Mouse (Mus musculus): ENCODE results near the gene Pafah1b3. TPM values are rescaled to one million over a fixed set of nuclear protein-coding genes. Genes with fewer than 3 reads are reported as not detected.

The Pafah1b3 gene
- total RNA-seq, 4 experiments from 2014 or later, result 29.5 to 38.7 (median 32.2) TPM

DNA sequence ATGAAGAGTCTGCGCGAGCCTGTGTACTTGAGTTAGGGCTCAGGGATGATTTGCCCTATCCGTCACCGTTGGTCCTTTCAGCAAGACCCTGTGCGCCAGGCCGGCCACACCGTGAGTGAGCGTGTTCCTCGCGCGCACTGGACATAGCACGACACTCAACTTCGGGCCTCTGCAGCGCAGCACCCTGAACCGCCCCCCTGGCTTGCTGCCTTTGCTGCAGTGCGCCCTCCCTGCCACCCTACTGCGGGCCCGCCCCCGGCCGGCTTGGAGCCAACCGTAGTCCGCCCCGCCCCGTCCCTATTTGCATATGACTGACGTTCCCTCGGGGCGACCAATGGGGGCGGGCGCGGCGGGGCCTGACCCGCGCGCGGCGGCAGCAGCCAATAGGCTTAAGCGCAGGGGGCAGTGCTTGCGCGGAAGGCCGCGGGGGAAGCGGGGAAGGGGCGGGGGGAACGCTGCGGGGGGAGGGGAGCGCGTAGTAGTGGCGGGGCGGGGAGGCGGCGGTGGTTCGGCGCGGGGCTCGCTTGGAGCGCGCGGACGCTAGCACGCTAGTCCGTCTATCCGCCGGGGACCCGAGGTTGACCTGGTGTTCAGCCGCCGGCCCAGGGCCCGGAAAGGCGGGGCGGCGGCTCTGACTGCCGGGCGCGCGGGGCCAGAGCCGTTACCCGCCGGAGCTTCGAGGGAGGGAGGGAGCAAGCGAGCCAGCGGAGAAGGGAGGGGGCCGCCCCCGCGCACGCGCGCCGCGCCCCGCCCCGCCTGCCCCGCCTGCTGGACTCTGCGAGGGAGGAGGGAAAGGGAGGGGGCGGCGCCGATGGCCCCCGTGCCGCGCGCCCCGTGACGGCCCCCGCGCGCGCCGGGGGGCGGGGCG, 15.8 kb downstream of the Pafah1b3 start:
- DNase-seq (ENCODE audit: low spot score in 2 of 2), result peak; percentile 86 to 97

DNA sequence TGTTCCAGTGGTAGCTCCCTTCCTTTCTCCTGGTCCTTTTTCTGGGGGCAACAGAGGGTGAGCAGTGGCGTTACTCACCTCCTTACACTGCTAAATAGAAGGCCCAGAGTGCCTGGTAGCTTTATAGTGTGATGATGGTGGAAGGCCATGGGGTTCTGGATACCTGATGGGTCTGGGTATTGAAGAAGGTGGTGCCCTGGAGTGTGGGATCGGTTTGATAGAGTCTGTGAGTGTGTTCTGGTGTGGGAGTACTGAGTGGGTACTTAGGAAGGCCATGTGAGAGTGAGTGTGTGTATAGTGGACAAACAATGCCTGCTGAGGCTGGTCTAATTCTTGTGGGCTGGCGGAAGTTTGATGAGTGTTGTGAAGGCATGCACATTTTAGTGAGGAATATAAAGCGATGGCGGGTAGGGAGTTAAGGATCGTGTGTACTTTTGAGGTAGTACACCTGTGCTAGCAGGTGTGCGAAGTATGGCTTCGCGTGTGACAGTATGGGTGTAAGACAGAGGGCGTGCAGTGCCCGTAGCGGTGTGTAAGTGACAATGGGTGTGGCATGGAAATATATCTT, 16.5 kb downstream of the Pafah1b3 start:
- DNase-seq (ENCODE audit: low spot score in 2 of 2), result no peak

DNA sequence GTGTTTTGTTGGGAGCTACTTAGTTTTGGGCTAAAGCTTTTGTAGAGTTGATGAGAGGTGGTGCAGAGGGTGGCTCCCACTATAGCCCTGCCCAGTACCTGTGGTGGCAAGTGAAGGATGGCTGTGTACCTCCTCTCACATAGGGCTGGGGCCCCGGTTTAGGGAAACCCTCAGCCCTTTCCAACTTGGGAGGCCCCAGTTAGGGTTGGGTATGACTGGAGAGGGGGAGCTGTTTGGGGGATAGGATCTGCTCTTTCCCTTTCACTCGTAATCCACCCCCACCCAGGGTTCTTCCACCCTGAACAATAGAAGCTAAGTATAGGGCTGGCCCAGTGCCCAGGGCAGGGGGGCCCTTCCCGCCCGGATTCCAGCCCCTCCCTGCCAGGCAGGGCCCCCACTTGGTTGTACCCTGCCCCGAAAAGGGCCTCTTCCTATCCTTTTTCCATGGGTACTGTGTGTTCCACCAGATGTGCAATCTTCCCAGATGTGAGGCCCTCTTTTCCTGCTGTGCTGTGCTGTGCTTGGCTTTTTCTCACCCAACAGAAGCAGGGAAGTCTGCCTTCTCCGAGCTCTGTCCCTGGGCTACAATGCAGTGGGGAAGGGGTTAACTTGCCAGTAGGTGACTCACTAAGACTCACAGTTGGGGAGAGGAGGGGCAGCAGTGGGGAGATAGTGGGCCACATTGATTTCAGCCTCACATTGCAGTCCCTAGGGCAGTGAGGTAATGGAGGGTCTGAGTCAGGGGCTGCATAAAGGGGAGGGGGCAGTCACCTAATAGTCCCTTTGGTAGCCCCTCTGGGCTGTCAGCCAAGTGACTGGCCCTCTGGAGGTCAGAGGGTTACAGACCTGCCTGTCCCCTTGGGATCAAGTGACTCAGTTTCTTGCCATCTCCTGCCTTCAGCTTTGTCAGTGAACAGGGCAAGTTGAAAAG, 17.7 kb downstream of the Pafah1b3 start:
- DNase-seq (ENCODE audit: low spot score in 2 of 2), result peak in 1 of 2 experiments; percentile 66

DNA sequence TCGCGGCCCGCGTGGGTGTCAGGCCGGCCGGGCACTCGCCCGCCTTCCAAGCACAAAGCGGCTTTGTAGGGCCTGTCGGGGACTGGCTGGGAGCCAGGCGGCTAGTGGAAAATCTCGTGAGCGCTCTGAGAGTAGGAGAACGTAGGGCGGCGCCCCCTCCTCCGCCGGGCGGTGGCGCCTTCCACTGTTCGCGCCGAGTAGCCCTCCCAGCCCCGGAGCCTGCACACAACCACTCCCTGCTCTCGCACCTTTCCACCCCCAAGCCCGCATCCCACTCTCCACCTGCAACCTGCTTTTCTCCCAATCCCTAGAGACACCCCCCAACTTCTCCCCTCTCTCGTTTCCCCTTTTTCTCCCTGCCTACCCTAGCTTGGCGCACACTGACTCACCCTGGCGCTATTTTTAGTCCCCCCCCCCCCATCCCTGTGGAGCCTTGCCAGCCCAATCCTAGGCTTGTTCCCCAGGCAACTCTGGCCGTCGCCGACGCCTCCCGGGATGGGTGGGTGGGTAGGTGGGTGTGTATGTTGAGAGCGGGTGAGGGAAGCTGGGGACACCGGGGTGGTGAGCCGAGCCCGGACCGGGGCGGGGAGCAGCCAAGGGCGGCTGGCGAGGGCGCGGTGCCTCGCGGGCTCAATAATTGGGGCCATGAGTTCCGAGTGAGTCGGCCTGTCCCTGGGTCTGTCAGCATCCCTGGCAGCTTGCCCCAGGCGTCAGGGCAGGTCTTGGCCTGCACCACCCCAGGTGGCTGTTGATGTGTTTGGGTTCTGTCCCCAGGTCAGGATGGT, 18.5 kb downstream of the Pafah1b3 start:
- peak; percentile 88 to 93 for DNase-seq (ENCODE audit: low spot score in 2 of 2)

DNA sequence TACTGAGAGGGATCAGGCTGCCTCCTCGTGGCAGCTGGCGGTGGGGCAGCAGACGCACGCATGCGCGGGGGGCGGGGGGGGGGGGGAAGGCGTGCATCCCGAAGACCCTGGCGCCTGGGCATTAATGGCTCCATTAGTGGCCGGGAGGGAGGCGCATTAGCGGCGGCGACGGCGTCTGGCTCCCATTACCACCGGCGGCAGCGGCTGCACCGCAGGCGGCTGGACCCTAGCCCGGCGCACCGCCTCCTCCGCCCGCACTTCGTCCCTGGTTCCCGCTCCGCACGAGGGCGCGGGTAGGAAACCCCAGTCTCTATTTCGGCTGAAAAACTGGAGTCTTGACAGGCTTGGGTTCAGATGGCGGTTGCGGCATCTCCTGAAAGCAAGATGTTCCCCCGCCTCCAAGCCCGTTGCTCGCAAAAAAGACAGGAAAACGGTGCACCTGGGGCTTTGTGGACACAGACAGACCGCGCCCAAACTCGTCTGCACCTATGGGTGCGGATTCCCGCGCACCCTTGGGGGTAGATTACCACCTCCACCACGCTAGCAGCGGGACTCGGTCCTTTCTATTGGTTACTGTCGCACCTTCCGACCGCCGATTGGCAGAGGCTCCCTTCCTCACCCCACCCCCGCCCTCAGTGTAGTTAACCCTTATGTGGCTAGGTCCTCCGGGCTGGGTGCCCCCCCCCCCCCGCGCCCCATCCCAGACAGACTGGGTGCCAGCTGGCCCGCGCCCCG, 19.3 kb downstream of the Pafah1b3 start:
- peak; percentile 76 to 89 for DNase-seq (ENCODE audit: low spot score in 2 of 2)

DNA sequence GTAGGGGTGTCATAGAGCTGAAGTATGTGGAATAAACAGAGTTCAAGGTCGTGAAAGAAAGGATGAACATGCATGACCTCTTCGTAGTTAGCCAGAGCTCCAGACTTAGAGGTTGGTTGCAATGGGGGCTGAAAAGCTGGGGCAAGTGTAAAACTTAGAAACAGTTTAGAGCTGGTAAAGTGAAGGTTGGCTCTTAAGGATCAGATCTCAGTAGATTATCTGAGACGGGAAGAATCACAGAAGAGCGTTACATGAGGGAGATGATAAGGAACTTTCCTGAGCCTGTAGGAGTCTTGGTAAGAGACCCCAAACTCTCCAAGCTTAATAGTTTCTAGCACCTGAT, 19.8 kb downstream of the Pafah1b3 start:
- no peak for DNase-seq (ENCODE audit: low spot score in 2 of 2)

DNA sequence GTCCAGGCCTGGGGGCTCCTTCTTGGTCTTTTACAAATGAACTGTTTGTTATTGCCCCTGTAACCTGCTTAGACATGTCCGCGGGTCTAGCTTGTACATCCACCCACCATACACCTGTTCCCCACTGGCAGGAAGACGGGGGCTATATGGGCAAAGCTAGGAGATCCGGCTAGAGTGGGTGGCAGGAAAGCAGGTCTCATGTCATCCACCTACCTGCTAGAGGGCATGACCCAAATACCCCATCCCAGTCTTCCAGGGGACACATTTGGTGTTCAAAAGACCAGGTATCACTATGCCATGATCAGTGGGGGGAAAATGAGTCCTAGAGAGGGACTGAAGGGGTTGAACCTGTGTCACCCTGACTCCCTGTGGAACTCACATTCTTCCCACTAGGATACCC, 20.4 kb downstream of the Pafah1b3 start:
- DNase-seq (ENCODE audit: low spot score in 2 of 2), result no peak

DNA sequence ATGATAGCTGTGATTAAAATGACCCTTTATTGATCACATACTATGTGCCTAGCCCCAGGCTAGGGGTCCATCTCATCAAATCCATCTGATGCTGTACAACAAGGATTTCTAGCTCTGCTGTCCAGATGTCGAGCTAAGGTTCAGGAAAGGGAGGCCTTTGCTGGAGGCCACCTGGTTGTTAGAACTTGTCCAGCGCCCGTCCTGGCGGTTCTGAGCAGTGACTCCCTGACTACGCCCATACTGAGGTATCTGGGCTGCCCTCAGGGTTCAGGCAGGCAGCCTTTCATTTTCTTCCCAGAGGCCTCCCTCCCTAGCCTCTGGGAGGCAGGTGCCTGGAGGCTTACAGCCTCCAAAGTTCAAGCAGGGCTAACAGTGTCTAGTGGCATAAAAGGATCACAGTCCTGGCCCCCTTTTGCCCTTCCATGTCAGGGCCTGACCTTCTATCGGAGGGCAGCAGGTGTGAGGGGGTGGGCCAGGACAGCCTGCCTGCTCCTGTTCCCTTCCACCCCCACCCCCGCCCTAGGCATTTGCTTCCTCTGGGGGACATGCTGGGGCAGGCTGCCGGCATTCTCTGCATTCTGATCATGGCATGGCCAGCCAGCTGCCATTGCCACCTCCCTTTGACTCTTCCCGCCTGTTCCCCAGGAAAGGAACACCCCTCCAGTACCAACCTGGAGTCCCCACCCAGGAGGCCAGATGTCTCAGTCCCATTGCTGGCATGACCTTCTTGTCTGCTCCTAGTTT, 22.1 kb downstream of the Pafah1b3 start:
- no peak for DNase-seq (ENCODE audit: low spot score in 2 of 2)

DNA sequence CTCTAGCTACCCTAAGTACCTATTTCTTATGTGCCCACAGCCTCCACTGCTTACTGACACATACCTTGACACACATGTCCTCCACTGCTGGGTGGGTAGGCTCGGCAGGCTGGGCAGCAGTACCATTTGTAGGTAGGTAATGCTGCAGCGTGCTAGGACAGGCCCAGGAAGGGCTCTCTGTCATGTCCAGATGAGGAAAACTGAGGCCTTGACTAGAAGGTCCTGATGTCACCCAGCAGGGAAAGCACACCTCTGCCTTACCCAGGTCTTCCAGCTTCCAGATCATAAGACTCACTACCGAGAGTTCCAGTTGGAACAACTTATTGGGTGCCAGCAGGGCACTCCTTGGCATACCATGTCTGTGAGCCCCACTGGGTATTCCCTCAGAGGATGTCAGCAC, 22.8 kb downstream of the Pafah1b3 start:
- no peak for DNase-seq (ENCODE audit: low spot score in 2 of 2)

DNA sequence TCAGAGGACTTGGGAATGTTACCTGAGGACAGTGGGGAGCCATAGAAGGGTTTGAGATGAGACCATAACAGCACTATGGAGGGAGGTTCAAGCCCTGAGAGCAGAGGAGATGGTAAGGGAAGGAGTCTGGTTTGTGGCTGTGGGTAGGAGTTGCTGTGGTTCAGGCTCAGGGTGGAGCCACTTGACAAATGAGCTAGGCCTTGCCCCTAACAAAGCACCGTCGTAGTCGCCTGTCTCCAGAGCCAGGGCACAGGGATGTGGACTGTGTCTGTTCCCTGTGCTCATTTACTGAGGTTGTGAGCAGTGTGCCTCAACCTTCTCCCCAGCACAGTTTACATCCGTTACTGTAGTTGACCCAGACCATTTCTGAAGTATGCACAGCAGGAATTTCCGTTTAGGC, 23.2 kb downstream of the Pafah1b3 start:
- no peak for DNase-seq (ENCODE audit: low spot score in 2 of 2)

DNA sequence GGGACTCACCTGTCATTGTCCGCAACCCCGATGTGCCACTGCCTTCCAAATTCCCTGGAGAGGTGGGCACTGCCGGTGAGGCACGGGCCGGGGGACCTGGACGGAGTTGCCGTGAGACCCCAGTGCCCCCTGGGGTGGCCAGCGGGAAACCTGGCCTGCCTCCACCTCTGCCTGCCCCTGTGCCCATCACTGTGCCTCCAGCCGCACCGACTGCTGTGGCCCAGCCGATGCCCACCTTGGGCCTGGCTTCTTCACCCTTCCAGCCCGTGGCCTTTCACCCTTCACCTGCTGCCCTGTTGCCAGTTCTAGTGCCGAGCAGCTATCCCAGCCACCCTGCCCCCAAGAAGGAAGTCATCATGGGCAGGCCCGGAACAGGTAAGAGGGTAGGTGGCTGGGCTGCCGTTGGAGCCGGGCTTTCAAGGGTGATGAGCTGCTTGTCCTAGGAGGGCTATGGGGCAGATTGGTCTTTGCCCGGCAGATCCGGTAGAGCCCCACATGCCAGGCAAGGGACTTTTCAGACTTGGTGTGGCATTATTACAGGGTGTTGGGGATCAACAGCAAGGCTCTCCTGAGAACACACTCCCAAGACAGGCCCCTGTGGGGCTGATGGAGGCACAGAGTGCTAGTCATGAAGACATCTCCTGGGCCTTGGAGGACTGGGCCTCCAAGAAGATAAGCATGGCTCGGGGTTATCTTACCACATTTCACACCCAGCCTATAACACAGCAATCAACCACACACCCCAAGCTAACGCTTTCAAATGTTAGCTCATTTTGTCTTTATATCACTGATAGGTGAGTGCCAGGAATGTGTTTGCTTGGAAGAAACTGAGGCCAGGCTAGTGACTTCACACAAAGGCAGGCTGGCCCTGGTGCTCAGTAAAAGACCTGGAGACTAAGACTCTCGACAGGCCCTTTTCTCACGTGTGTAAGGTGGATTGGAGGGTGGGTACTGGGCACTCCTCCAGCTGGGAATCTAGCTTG, 24.2 kb downstream of the Pafah1b3 start:
- no peak for DNase-seq (ENCODE audit: low spot score in 2 of 2)

DNA sequence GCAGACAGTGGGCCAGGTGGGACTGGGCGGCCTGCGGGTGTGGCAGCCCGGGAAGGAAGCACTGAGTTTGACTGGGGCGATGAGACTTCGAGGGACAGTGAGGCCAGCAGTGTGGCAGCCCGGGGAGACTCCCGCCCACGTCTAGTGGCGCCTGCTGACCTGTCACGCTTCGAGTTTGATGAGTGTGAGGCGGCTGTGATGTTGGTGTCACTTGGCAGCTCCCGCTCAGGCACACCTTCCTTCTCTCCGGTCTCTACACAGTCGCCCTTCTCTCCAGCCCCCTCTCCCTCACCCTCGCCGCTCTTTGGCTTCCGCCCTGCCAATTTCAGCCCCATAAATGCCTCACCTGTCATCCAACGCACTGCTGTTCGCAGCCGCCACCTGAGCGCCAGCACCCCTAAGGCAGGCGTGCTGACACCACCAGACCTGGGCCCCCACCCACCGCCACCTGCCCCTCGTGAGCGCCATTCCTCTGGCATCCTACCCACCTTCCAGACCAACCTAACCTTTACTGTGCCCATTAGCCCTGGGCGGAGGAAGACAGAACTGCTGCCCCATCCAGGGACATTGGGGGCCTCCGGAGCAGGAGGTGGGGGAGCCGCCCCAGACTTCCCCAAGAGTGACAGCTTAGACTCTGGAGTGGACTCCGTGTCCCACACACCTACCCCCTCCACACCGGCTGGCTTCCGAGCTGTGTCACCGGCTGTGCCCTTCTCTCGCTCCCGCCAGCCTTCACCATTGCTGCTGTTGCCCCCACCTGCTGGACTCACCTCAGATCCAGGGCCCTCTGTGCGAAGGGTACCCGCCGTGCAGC, 25.1 kb downstream of the Pafah1b3 start:
- DNase-seq (ENCODE audit: low spot score in 2 of 2), result no peak

DNA sequence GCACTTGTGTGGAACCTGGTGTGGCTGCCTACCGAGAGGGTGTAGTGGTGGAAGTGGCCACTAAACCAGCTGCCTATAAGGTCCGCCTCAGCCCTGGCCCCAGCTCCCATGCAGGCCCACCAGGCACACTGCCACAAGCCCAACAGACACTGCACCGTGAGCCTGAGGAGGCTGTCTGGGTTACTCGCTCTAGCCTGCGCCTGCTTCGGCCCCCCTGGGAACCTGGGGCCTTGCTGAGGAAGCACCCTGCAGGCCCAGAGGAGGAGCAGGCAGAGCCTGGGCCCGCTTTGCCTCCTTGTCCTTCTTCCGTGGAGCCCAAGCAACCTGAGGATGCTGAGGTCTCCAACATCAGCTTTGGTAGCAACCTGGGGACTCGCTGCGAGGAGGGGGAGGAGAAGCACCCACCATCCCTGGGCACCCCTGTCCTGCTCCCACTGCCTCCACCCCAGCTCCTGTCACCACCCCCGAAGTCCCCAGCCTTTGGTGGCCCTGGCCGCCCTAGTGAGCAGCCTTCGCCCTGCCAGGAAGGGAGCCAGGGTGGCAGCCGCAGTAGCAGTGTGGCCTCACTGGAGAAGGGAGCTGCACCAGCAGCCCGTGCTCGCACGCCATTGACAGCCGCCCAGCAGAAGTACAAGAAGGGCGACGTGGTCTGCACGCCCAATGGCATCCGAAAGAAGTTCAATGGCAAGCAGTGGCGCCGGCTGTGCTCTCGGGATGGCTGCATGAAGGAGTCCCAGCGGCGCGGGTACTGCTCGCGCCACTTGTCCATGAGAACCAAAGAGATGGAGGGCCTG, 25.9 kb downstream of the Pafah1b3 start:
- no peak for DNase-seq (ENCODE audit: low spot score in 2 of 2)

DNA sequence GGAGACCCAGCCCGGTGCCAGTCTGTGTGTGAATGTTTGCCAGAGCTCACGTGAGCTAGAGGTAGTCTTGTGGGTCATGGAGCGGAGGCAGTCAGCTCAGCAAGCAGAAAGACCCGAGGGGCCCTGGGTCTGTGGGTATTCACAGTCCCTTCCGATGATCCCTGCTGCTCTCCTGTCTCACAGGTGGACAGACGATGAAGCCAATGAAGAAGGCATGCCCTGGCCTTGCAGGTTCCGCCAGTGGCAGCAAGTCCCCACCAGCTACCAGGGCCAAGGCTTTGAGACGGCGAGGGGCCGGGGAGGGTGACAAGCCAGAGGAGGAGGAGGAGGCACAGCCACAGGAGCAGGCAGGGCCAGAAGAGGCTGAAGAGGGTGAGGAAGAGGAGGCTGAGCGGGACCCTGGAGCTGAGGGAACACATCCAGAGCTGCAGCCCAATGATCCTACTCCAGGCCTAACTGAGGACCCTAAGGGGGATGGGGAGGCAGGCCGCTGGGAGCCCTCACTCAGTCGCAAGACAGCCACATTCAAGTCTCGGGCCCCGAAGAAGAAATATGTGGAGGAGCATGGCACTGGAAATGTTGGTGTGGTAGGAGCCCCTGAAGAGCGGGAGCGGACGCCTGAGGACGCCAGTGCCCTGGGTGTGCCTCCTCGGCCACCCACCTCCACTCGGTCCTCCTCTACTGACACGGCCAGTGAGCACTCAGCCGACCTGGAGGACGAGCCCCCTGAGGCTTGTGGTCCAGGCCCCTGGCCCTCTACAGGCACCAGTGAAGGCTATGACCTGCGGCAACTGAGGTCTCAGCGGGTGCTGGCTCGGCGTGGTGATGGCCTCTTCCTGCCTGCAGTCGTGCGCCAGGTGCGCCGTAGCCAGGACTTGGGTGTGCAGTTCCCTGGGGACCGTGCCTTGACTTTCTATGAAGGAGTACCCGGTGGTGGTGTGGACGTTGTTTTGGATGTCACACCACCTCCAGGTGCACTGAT, 26.8 kb downstream of the Pafah1b3 start:
- DNase-seq (ENCODE audit: low spot score in 2 of 2), result no peak

DNA sequence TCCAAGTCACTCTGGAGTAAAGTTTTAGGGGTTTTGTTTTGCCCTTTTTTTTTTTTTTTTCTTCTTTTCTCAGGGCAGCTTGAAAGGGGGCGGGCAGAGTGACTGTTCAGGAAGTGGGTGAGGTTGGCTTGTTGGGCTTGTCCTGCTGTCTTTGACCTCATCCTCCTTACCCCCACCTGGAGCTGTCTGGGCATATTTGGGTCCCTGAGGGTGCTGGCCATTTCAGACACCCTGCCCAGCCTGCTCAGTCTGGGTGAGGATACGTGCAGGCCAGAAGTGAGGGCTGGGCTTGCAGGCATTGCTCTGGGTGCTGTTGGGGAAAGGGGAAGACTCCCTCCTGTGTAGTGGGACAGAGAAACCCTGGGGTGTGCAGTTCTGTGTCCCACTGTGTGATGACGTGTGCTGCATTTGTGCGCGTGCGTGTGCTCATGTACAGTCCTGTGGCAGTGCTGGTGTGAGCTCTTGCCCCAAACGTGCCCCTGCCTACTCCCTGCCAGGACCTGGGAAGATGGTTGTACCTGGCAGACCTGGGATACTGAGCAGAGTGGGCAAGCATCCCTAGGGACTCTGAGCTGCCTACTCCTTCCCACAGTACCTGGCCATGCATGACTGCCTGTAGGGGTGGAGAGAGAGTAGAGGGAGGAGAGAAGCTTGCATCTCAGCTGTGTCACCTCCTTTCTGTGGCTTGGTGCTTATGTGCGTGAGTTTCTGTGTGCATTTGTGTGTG, 28.1 kb downstream of the Pafah1b3 start:
- no peak for DNase-seq (ENCODE audit: low spot score in 2 of 2)
